Mouse (Mus musculus): Measurements from ENCODE around the gene Tprkb. TPM values are rescaled to one million over a fixed set of nuclear protein-coding genes. Genes with fewer than 3 reads are reported as not detected.
"Not testable (repeated sequence)": the region's sequence is repeated elsewhere in the genome, so short reads cannot be mapped to it uniquely, and the experiment has no call there.

Tprkb gene
- polyA plus RNA-seq, 1 experiment from 2014 or later = 26.4 TPM

GRCm38 (mm10) chr6:85916596-85916995 is 4.9 kb downstream of the Tprkb start:
- Histone ChIP-seq H3K4me1 (replicated peaks) (peaks cover 33% of the 10 kb centered on the region), H3K4me2 (peak overlapping the region; percentile 81), H3K4me3 (replicated peaks) (peak overlapping the region; percentile 67), H3K27ac (peak overlapping the region; percentile 91), H3K9ac (peak overlapping the region; percentile 76), H3K36me3 (peaks cover 12% of the 10 kb centered on the region), H3K27me3 (no peaks in the 10 kb centered on the region), H3K9me3 (replicated peaks) (no peaks in the 10 kb centered on the region)
- no peak for ATAC-seq (ENCODE audit: low read depth)
- DNase-seq = no peak
- 66% methylated on average over 6 of the region's 6 CpGs for WGBS (ENCODE audit: insufficient replicate concordance)

- peaks cover 27% of the 10 kb centered on the region for H3K4me1 ChIP-seq (replicated peaks)
- peaks cover 21% of the 10 kb centered on the region for H3K36me3 ChIP-seq
- not testable (repeated sequence) for ATAC-seq (ENCODE audit: low read depth); H3K4me3 ChIP-seq (replicated peaks); DNase-seq; H3K9ac ChIP-seq; H3K4me2 ChIP-seq; H3K27me3 ChIP-seq; H3K9me3 ChIP-seq (replicated peaks); H3K27ac ChIP-seq
- WGBS (ENCODE audit: insufficient replicate concordance) = 85% methylated on average over 3 of the region's 3 CpGs
Measured at GRCm38 (mm10) chr6:85918341-85918740, 6.7 kb downstream of the Tprkb start.

DNA sequence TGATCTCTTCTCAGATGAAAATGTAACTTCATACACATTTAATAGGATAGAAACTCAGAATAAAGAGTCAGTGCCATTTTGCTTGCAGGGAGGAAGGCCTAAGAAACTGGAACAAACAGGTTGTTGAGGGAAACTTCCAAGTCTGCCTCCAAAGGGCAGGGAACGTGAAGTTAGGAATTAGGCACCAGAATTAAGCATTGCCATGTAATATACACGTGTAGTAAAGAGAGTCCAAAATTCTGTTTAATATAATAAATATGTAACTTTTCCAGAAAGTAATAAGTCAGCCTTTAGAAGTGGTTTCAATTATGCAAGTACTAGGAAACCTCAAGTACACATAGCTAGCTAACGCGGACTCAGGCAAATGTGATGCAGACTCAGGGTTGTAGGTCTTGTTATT is 7.7 kb downstream of the Tprkb start:
- Histone ChIP-seq H3K27ac (no peak overlapping the region), H3K9ac (no peak overlapping the region), H3K27me3 (no peaks in the 10 kb centered on the region), H3K4me1 (replicated peaks) (peaks cover 22% of the 10 kb centered on the region), H3K36me3 (peaks cover 24% of the 10 kb centered on the region), H3K4me2 (no peak overlapping the region), H3K9me3 (replicated peaks) (no peaks in the 10 kb centered on the region), H3K4me3 (replicated peaks) (no peak overlapping the region)
- no peak for ATAC-seq (ENCODE audit: low read depth)
- 88% methylated on average over 4 of the region's 4 CpGs for WGBS (ENCODE audit: insufficient replicate concordance)
- no peak for DNase-seq

DNA sequence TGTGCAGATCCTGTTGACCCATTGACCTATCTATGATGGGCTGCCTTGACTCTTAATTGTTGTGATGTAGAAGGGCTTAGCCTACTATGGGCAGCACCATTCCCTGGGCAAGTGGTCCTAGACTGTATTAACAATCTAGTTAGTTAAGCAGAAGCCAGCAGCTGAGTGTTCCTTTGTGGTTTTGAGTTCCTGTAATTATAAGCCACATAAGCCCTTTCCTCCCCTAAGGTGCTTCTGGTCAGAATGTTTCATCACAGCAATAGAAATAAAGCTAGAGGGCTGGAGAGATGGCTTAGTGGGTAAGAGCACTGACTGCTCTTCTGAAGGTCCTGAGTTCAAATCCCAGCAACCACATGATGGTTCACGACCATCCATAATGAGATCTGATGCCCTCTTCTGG is 12.0 kb downstream of the Tprkb start:
- ATAC-seq (ENCODE audit: low read depth) (no peak), DNase-seq (no peak)
- H3K36me3 ChIP-seq = peaks cover 61% of the 10 kb centered on the region
- no peaks in the 10 kb centered on the region for H3K27me3 ChIP-seq
- no peak overlapping the region for H3K9ac ChIP-seq
- no peak overlapping the region for H3K4me3 ChIP-seq (replicated peaks)
- WGBS (ENCODE audit: insufficient replicate concordance) = 81% methylated on average over 1 of the region's 1 CpGs
- H3K27ac ChIP-seq = no peak overlapping the region
- no peaks in the 10 kb centered on the region for H3K4me1 ChIP-seq (replicated peaks)
- H3K4me2 ChIP-seq = no peak overlapping the region
- no peaks in the 10 kb centered on the region for H3K9me3 ChIP-seq (replicated peaks)

GRCm38 (mm10) chr6:85926709-85927108 is 15.0 kb downstream of the Tprkb start:
- peaks cover 68% of the 10 kb centered on the region for H3K36me3 ChIP-seq
- no peak overlapping the region for H3K9ac ChIP-seq

GRCm38 (mm10) chr6:85927476-85928464 is 16.1 kb downstream of the Tprkb start:
- H3K36me3 ChIP-seq = peaks cover 66% of the 10 kb centered on the region
- H3K4me3 ChIP-seq (replicated peaks) = no peak overlapping the region
- no peak for DNase-seq
- no peaks in the 10 kb centered on the region for H3K9me3 ChIP-seq (replicated peaks)
- H3K27me3 ChIP-seq = no peaks in the 10 kb centered on the region
- 75% methylated on average over 9 of the region's 9 CpGs for WGBS (ENCODE audit: insufficient replicate concordance)
- H3K4me2 ChIP-seq = no peak overlapping the region
- no peak for ATAC-seq (ENCODE audit: low read depth)
- no peak overlapping the region for H3K27ac ChIP-seq
- peaks cover 5% of the 10 kb centered on the region; the same call in 1 of the 2 replicates for H3K4me1 ChIP-seq (replicated peaks)
- H3K9ac ChIP-seq = no peak overlapping the region

More at GRCm38 (mm10) chr6:85926709-85927108, 15.0 kb downstream of the Tprkb start:
- Histone ChIP-seq H3K4me2 (no peak overlapping the region), H3K27ac (no peak overlapping the region), H3K4me3 (replicated peaks) (no peak overlapping the region), H3K9me3 (replicated peaks) (no peaks in the 10 kb centered on the region), H3K27me3 (no peaks in the 10 kb centered on the region), H3K4me1 (replicated peaks) (peaks cover 5% of the 10 kb centered on the region; the same call in 1 of the 2 replicates)
- no peak for ATAC-seq (ENCODE audit: low read depth)
- 48% methylated on average over 1 of the region's 1 CpGs for WGBS (ENCODE audit: insufficient replicate concordance)
- DNase-seq = no peak

- ATAC-seq (ENCODE audit: low read depth) = peak; percentile 76
- 41% methylated on average over 1 of the region's 1 CpGs for WGBS (ENCODE audit: insufficient replicate concordance)
- no peak overlapping the region for H3K4me3 ChIP-seq (replicated peaks)
Measured at GRCm38 (mm10) chr6:85929312-85929711, 17.6 kb downstream of the Tprkb start.

GRCm38 (mm10) chr6:85934047-85934446 is 22.4 kb downstream of the Tprkb start:
- H3K4me3 ChIP-seq (replicated peaks) = no peak overlapping the region
- H3K36me3 ChIP-seq = peaks cover 17% of the 10 kb centered on the region
- no peak overlapping the region for H3K4me2 ChIP-seq
- H3K9me3 ChIP-seq (replicated peaks) = no peaks in the 10 kb centered on the region
- DNase-seq (no peak), ATAC-seq (ENCODE audit: low read depth) (no peak)
- H3K27me3 ChIP-seq = no peaks in the 10 kb centered on the region
- H3K27ac ChIP-seq = no peak overlapping the region
- H3K9ac ChIP-seq = no peak overlapping the region
- peaks cover 19% of the 10 kb centered on the region for H3K4me1 ChIP-seq (replicated peaks)
- WGBS (ENCODE audit: insufficient replicate concordance) = 70% methylated on average over 8 of the region's 8 CpGs

More at GRCm38 (mm10) chr6:85929312-85929711, 17.6 kb downstream of the Tprkb start:
- DNase-seq = no peak
- Histone ChIP-seq H3K27ac (peak overlapping the region; percentile 55), H3K27me3 (no peaks in the 10 kb centered on the region), H3K9me3 (replicated peaks) (no peaks in the 10 kb centered on the region), H3K4me2 (no peak overlapping the region), H3K4me1 (replicated peaks) (peaks cover 5% of the 10 kb centered on the region; the same call in 1 of the 2 replicates), H3K36me3 (peaks cover 57% of the 10 kb centered on the region), H3K9ac (no peak overlapping the region)

DNA sequence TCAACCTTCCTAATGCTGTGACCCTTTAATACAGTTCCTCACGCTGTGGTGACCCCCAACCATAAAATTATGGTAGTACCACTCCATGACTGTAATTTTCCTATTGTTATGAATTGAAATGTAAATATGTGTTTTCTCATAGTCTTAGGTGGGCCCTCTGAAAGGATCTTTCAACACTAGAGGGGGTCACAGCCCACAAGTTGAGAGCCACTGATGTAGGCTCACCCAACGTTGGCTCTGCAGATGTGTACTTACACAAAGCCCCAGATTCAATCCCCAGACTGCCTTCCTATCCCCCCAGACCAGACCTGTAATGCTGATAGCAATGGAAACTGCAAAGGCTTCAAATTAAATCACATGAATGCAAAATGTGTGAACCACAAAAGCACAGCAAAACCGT is 24.0 kb downstream of the Tprkb start:
- DNase-seq (no peak), ATAC-seq (ENCODE audit: low read depth) (no peak)
- WGBS (ENCODE audit: insufficient replicate concordance) = 58% methylated on average over 3 of the region's 3 CpGs

GRCm38 (mm10) chr6:85936508-85937465 is 25.1 kb downstream of the Tprkb start:
- H3K27me3 ChIP-seq; H3K36me3 ChIP-seq; H3K9me3 ChIP-seq (replicated peaks): not testable (repeated sequence)
- ATAC-seq (ENCODE audit: low read depth) (peak; percentile 96), DNase-seq (peak; percentile 82)
- WGBS (ENCODE audit: insufficient replicate concordance) = under 1% methylated on average over 48 of the region's 50 CpGs
- Histone ChIP-seq H3K4me1 (replicated peaks) (peaks cover 14% of the 10 kb centered on the region), H3K4me3 (replicated peaks) (peak overlapping the region; percentile 64), H3K4me2 (peak overlapping the region; percentile 72), H3K27ac (peak overlapping the region; percentile 66), H3K9ac (peak overlapping the region; percentile 69)

More for the DNA sequence above, 24.0 kb downstream of the Tprkb start:
- Histone ChIP-seq H3K4me2 (no peak overlapping the region), H3K9me3 (replicated peaks) (no peaks in the 10 kb centered on the region), H3K36me3 (peaks cover 2% of the 10 kb centered on the region), H3K9ac (no peak overlapping the region), H3K27ac (no peak overlapping the region), H3K4me3 (replicated peaks) (no peak overlapping the region), H3K27me3 (no peaks in the 10 kb centered on the region), H3K4me1 (replicated peaks) (peaks cover 14% of the 10 kb centered on the region)

GRCm38 (mm10) chr6:85938701-85939100 is 27.0 kb downstream of the Tprkb start:
- H3K4me3 ChIP-seq (replicated peaks) = no peak overlapping the region
- DNase-seq (no peak), ATAC-seq (ENCODE audit: low read depth) (no peak)
- H3K27ac ChIP-seq = no peak overlapping the region
- H3K4me1 ChIP-seq (replicated peaks) = peaks cover 27% of the 10 kb centered on the region
- H3K27me3 ChIP-seq = no peaks in the 10 kb centered on the region
- no peaks in the 10 kb centered on the region for H3K9me3 ChIP-seq (replicated peaks)
- WGBS (ENCODE audit: insufficient replicate concordance) = 68% methylated on average over 10 of the region's 10 CpGs
- H3K36me3 ChIP-seq = peaks cover 20% of the 10 kb centered on the region
- H3K9ac ChIP-seq = no peak overlapping the region
- H3K4me2 ChIP-seq = no peak overlapping the region

Measured in liver, embryonic 13.5 days (tissue).